Mouse (Mus musculus): ENCODE results near the gene Kcnj12. TPM values are rescaled to one million over a fixed set of nuclear protein-coding genes. Genes with fewer than 3 reads are reported as not detected.
A peak's percentile ranks its signal among the peaks of the same experiment; 100 is the strongest.

The Kcnj12 gene
- polyA plus RNA-seq, 1 experiment from 2014 or later: 2.5 TPM

DNA sequence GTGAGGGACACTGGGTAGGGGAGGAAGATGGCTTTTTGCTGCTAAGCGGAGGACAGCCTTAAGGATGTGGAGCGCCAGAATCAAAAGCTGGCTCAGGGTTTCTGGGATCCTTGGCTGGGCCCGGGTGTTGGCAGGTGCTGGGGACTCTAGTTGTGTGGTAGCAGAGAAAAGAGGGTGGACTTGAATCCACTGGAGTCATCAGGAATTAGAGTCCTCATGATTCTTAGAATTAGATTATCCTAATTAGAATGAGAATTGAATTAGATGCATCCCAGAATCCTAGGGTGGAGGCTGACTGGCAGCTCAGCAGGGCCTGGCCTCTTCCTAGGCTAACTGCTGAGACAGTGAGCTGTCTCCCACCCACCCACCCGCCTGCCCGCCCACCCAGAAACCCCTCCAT is 17.6 kb upstream of the Kcnj12 start:
- H3K27ac ChIP-seq (replicated peaks): no peak overlapping the region
- no peak for DNase-seq (ENCODE audit: low spot score)
- H3K9me3 ChIP-seq: no peaks in the 10 kb centered on the region
- no peak overlapping the region for H3K4me3 ChIP-seq
- H3K4me1 ChIP-seq: peaks cover 47% of the 10 kb centered on the region
- peaks cover 19% of the 10 kb centered on the region for H3K27me3 ChIP-seq (replicated peaks; ENCODE audit: low read depth, poor library complexity, severe bottlenecking)
- no peaks in the 10 kb centered on the region for H3K36me3 ChIP-seq (replicated peaks)
- 51% methylated on average over 5 of the region's 5 CpGs for WGBS

DNA sequence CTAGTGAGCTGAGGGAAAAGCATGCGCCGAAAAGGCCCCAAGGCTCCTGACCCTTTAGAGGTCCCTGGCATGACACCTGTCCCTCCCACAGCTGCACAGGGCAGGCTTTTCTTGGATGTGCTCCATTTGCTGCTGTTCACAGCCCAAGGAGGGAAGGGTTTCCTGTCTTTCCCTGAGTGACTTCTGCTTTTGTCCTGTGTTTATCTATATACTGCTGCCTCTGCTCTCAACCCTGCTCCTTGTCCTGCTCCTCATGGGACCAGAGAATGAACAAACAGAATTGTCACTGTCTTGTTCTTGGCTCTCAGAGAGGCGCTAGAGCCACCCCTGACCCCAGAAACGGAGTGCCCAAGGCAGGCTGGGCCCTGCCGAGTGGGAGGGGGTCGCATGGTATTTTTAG is 17.0 kb upstream of the Kcnj12 start:
- 28% methylated on average over 6 of the region's 6 CpGs for WGBS
- H3K27me3 ChIP-seq (replicated peaks; ENCODE audit: low read depth, poor library complexity, severe bottlenecking): peaks cover 19% of the 10 kb centered on the region
- DNase-seq (ENCODE audit: low spot score): no peak
- no peaks in the 10 kb centered on the region for H3K9me3 ChIP-seq
- peak overlapping the region; percentile 57 for H3K27ac ChIP-seq (replicated peaks)
- peaks cover 41% of the 10 kb centered on the region for H3K4me1 ChIP-seq
- H3K4me3 ChIP-seq: no peak overlapping the region
- H3K36me3 ChIP-seq (replicated peaks): no peaks in the 10 kb centered on the region

DNA sequence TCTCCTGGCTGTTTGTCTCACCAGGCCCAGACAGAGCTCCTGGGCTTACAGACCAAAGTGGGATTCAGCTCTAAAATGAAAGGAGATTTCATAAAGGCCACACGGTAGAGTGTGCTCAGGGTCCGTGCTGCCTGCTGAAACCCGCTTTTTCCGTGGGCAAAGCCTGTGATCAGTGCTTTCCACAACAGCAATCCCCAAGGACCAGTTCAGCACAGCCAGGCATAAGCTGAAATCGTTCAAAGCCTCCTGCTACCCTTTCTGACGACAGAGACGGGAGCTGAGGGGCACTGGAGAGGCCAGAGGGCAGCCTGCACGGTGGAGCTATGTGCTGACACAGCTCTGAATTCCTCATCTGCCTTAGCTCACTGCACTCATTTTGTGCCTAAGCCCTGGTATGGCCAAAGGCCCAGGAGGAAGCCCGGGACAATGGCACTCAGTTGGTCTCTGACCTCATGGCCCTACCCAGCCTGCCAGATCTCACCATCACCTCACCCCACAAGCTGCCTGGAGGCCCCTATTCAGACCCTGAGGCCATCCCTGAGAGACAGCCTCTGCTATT is 10.5 kb upstream of the Kcnj12 start:
- 13% methylated on average over 9 of the region's 9 CpGs for WGBS
- DNase-seq (ENCODE audit: low spot score): peak; percentile 59
- peaks cover 40% of the 10 kb centered on the region for H3K4me1 ChIP-seq

DNA sequence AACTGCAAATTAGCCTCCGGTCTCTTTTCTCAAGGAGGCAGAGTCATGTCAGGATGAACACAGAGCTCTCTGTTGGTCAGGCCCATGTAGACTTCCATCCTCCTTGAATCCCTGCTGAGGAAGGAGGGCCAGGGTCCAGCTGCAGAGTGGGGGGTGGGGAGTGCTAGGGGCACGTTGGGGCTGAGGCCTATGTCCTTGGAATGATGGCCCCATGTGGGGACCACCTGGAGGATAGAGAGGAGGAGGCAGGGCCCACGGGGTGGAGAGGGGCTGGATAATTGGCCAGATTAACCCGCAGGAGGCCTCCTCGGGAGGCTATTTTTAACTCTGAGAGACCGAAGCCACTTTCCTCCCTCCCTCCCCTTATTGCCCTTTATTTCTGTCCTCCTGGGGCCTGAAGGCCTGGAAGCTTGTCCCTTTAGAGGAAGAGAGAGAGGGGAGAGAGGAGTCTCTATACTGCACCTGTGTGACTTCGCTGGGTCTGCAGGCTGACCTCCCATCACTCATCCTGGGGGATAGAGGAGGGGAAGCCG is 5.4 kb upstream of the Kcnj12 start:
- H3K4me3 ChIP-seq: 0 out of 2 replicates have a peak overlapping the region, but pooled peaks have one; percentile 8
- peak; percentile 65 for DNase-seq (ENCODE audit: low spot score)

More for the DNA sequence above, 10.5 kb upstream of the Kcnj12 start:
- peak overlapping the region; percentile 66 for H3K27ac ChIP-seq (replicated peaks)
- H3K4me3 ChIP-seq: 0 out of 2 replicates have a peak overlapping the region, but pooled peaks have one; percentile 9
- H3K9me3 ChIP-seq: no peaks in the 10 kb centered on the region
- H3K36me3 ChIP-seq (replicated peaks): no peaks in the 10 kb centered on the region
- H3K27me3 ChIP-seq (replicated peaks; ENCODE audit: low read depth, poor library complexity, severe bottlenecking): peaks cover 33% of the 10 kb centered on the region; the same call in 1 of the 2 replicates

DNA sequence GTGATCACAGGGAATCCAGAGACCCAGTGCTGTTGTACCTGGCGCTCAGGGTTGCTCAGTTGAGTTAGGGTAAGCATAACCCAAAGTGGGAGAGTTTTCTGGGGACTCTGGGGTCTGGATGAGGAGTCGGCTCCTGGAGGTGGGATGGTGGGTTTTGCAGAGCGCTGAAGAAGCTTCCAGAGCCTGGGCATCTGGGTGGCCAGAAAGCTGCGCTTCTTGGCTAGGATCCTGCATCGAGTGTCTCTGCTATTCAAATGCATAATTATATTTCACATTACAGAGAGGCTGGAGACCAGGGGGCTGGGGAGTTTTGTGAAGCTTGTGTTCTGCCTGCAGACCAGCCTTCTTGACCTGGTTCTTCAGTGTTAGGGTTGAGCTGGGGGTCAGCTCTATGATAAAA is 1.2 kb upstream of the Kcnj12 start:
- H3K27ac ChIP-seq (replicated peaks): no peak overlapping the region
- no peak overlapping the region for H3K4me3 ChIP-seq
- H3K4me1 ChIP-seq: peaks cover 66% of the 10 kb centered on the region
- no peaks in the 10 kb centered on the region for H3K36me3 ChIP-seq (replicated peaks)
- H3K9me3 ChIP-seq: no peaks in the 10 kb centered on the region
- 65% methylated on average over 5 of the region's 5 CpGs for WGBS
- no peak for DNase-seq (ENCODE audit: low spot score)
- peaks cover 90% of the 10 kb centered on the region for H3K27me3 ChIP-seq (replicated peaks; ENCODE audit: low read depth, poor library complexity, severe bottlenecking)

More for the DNA sequence above, 5.4 kb upstream of the Kcnj12 start:
- peaks cover 36% of the 10 kb centered on the region for H3K4me1 ChIP-seq
- H3K36me3 ChIP-seq (replicated peaks): no peaks in the 10 kb centered on the region
- H3K9me3 ChIP-seq: no peaks in the 10 kb centered on the region
- H3K27ac ChIP-seq (replicated peaks): peak overlapping the region; percentile 59; the same call in 1 of the 2 replicates
- H3K27me3 ChIP-seq (replicated peaks; ENCODE audit: low read depth, poor library complexity, severe bottlenecking): peaks cover 68% of the 10 kb centered on the region
- WGBS: 7% methylated on average over 8 of the region's 8 CpGs

DNA sequence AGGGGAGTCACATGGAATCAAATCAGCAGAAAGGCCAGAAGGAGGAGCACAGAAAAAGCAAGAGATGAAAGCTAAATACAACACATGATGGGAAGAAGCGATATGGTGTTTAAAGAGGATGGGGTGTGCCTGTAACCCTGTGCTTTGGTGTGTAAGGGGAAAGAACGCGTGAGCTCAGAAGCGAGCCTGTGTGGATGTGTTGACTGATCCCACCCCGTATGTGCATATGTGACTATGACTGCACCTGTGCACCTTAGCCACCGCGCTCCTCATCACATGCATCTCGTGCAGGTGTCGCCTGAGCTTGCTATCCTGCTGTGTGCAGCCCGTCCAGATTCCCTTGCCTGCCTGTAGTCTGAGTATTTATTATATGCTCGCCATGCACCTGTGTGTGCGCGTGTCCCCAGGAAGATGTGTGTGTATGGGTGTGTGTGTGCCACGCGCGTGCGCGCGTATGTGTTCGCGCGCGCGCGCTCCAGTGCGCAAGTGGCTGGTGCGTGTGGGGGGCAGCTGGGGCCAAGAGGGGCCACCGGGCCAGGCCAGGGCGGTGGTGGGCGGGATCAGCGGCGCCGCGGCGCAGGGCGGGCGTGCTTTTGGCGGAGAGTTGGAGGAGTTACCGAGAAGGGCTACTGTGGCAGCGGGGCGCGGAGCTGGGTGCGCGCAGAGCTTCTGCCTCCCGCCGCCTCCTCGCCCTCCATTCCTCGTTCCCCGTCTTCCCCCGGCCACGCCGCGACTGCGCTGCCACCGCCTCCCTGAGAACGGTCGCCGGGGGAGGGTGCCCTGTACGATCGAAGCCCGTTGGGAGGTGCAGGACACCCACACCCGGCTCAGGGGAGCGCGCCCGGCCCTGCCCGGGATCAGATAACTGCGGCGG is 451 bp upstream of the Kcnj12 start:
- no peaks in the 10 kb centered on the region for H3K36me3 ChIP-seq (replicated peaks)
- H3K9me3 ChIP-seq: no peaks in the 10 kb centered on the region
- under 1% methylated on average over 68 of the region's 68 CpGs for WGBS
- DNase-seq (ENCODE audit: low spot score): peak; percentile 65
- peaks cover 58% of the 10 kb centered on the region for H3K4me1 ChIP-seq
- H3K27me3 ChIP-seq (replicated peaks; ENCODE audit: low read depth, poor library complexity, severe bottlenecking): peaks cover 98% of the 10 kb centered on the region
- H3K4me3 ChIP-seq: peak overlapping the region; percentile 73
- H3K27ac ChIP-seq (replicated peaks): peak overlapping the region; percentile 68; the same call in 1 of the 2 replicates

GRCm38 (mm10) chr11:61023416-61024200 is 1.2 kb downstream of the Kcnj12 start:
- Histone ChIP-seq H3K27me3 (replicated peaks; ENCODE audit: low read depth, poor library complexity, severe bottlenecking) (peaks cover 87% of the 10 kb centered on the region), H3K9me3 (no peaks in the 10 kb centered on the region), H3K4me3 (peak overlapping the region; percentile 73), H3K4me1 (peaks cover 62% of the 10 kb centered on the region), H3K36me3 (replicated peaks) (no peaks in the 10 kb centered on the region), H3K27ac (replicated peaks) (no peak overlapping the region)
- no peak for DNase-seq (ENCODE audit: low spot score)
- WGBS: 52% methylated on average over 9 of the region's 9 CpGs

DNA sequence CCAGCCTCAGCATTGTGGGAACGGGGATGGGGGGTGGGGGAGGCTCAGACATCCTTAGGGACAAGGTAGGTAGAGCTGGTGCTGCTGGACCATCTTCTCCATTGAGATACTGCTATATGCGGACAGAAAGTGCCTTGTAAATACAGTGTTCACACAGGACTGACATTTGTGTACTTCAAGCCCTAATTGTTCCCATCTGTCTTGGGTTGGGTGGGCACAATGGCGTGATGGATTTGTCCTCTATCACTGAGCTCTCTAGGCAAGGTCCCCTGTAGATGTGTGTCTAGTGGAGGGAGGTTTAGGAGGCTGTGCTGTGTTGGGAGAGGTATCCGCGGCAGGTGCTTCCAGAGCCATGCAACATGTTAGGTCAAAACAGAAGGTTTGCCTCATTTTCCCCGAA is 2.0 kb downstream of the Kcnj12 start:
- 66% methylated on average over 6 of the region's 6 CpGs for WGBS
- DNase-seq (ENCODE audit: low spot score): no peak
- Histone ChIP-seq H3K9me3 (no peaks in the 10 kb centered on the region), H3K27me3 (replicated peaks; ENCODE audit: low read depth, poor library complexity, severe bottlenecking) (peaks cover 79% of the 10 kb centered on the region), H3K4me1 (peaks cover 69% of the 10 kb centered on the region), H3K27ac (replicated peaks) (no peak overlapping the region), H3K36me3 (replicated peaks) (no peaks in the 10 kb centered on the region), H3K4me3 (0 out of 2 replicates have a peak overlapping the region, but pooled peaks have one; percentile 8)

DNA sequence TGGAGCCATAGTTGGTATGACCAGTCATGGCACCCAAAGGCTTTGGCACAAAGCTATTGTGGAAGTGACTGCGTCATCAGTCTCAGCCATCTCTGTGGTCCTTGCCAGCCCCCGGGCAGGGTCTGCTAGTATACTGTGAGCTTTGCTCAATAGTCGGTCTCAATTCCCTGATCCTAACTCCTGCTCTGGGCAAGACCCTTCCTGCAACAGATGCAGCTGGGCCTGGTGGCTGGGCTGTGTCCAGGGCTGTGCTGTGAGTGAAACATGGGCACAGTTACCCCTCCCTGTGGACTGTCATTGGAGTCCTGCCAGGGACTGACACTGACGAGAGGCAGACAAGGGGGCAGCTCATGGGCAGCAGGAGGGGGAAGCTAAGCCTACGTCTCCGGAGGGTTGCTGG is 2.6 kb downstream of the Kcnj12 start:
- Histone ChIP-seq H3K4me1 (peaks cover 70% of the 10 kb centered on the region), H3K27me3 (replicated peaks; ENCODE audit: low read depth, poor library complexity, severe bottlenecking) (peaks cover 73% of the 10 kb centered on the region)
- 62% methylated on average over 6 of the region's 6 CpGs for WGBS

GRCm38 (mm10) chr11:61025594-61025993 is 3.2 kb downstream of the Kcnj12 start:
- no peaks in the 10 kb centered on the region for H3K9me3 ChIP-seq
- no peaks in the 10 kb centered on the region for H3K36me3 ChIP-seq (replicated peaks)
- H3K27me3 ChIP-seq (replicated peaks; ENCODE audit: low read depth, poor library complexity, severe bottlenecking): peaks cover 67% of the 10 kb centered on the region
- 75% methylated on average over 7 of the region's 7 CpGs for WGBS
- H3K4me1 ChIP-seq: peaks cover 70% of the 10 kb centered on the region
- no peak for DNase-seq (ENCODE audit: low spot score)
- no peak overlapping the region for H3K27ac ChIP-seq (replicated peaks)
- no peak overlapping the region for H3K4me3 ChIP-seq

More for the DNA sequence above, 2.6 kb downstream of the Kcnj12 start:
- Histone ChIP-seq H3K4me3 (no peak overlapping the region), H3K36me3 (replicated peaks) (no peaks in the 10 kb centered on the region), H3K9me3 (no peaks in the 10 kb centered on the region), H3K27ac (replicated peaks) (no peak overlapping the region)
- DNase-seq (ENCODE audit: low spot score): no peak

DNA sequence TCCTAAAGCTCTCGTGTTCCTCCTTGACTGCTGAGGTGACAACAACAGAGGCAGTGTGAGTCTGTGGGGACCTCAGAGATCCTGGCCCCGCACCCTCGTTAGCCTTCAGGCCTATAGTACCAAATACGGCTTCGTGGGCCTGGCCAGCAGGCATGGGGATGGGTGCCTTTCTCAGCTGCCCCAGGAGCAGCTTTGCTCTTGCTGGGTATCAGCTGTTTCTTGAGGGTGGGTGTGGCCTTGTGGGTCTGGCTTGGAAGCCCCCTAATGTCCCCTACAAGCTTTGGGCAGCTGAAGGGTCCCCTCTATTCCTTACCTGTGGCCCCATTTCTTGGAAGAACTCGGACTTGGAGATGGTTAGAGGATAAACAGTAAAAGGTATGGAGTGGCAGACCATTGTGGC is 4.0 kb downstream of the Kcnj12 start:
- Histone ChIP-seq H3K4me1 (peaks cover 68% of the 10 kb centered on the region), H3K27ac (replicated peaks) (no peak overlapping the region), H3K9me3 (no peaks in the 10 kb centered on the region), H3K27me3 (replicated peaks; ENCODE audit: low read depth, poor library complexity, severe bottlenecking) (peaks cover 59% of the 10 kb centered on the region), H3K36me3 (replicated peaks) (no peaks in the 10 kb centered on the region), H3K4me3 (no peak overlapping the region)
- no peak for DNase-seq (ENCODE audit: low spot score)
- 85% methylated on average over 6 of the region's 6 CpGs for WGBS

DNA sequence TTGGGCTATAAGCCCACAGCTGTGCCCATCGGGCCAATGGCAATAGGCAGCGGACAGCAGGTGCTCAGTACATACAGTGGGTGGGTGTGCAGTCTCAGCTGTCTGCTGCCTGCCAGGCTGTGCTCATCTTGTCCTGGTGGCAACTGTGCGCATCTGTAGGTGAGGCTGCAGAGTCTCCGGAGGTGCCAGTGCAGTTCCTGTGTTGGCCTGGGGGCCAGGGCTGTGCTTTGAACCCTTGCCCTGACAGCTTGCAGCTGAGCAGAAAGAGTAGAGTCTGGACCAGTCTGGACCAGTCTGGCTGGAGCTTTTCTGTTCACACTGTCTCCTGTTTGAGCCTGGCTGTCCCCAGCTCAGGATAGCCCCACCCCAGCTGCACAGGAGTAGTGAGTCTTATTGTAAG is 4.8 kb downstream of the Kcnj12 start:
- 93% methylated on average over 4 of the region's 4 CpGs for WGBS
- H3K9me3 ChIP-seq: no peaks in the 10 kb centered on the region
- no peak overlapping the region for H3K4me3 ChIP-seq
- H3K27me3 ChIP-seq (replicated peaks; ENCODE audit: low read depth, poor library complexity, severe bottlenecking): peaks cover 52% of the 10 kb centered on the region
- DNase-seq (ENCODE audit: low spot score): no peak
- no peak overlapping the region for H3K27ac ChIP-seq (replicated peaks)
- no peaks in the 10 kb centered on the region for H3K36me3 ChIP-seq (replicated peaks)
- H3K4me1 ChIP-seq: peaks cover 60% of the 10 kb centered on the region

Measured in embryonic facial prominence, embryonic 10.5 days (tissue).